Mouse (Mus musculus) cerebellum, postnatal 14 days (tissue): ENCODE data around the gene Csn1s2a.
"Not testable (repeated sequence)": the region's sequence is repeated elsewhere in the genome, so short reads cannot be mapped to it uniquely, and the experiment has no call there.

Source experiments
- DNase-seq, 2 experiments: peaks; one replicate each; pipeline ENCODE4 v3.0.0; 2021; ENCODE audit warnings: mixed read lengths in 2 of 2

Csn1s2a gene

GRCm38 (mm10) chr5:87774267-87774666 lies at the start of gene Csn1s2a:
Gene Csn1s2a, plus strand, starts transcription at chr5:87774567.
- no peak for DNase-seq

GRCm38 (mm10) chr5:87734821-87735220 lies 39.5 kb upstream of the Csn1s2a start:
- DNase-seq, result no peak

GRCm38 (mm10) chr5:87753471-87753870 lies 20.9 kb upstream of the Csn1s2a start:
- DNase-seq, result no peak

GRCm38 (mm10) chr5:87764546-87764945 lies 9.8 kb upstream of the Csn1s2a start:
- DNase-seq, result no peak

- not testable (repeated sequence) for DNase-seq
Observed at GRCm38 (mm10) chr5:87772151-87772550, 2.2 kb upstream of the Csn1s2a start.

GRCm38 (mm10) chr5:87782731-87783130 lies 8.4 kb downstream of the Csn1s2a start:
- peak in 1 of 2 experiments; percentile 1 for DNase-seq

- DNase-seq, result no peak
Observed at GRCm38 (mm10) chr5:87807782-87808181, 33.4 kb downstream of the Csn1s2a start, which contains the start of gene Csn1s2b. Gene Csn1s2b, plus strand, starts transcription at chr5:87808082.

- no peak for DNase-seq
Observed at GRCm38 (mm10) chr5:87809253-87809652, 34.9 kb downstream of the Csn1s2a start.

GRCm38 (mm10) chr5:87825386-87825785 lies 51.0 kb downstream of the Csn1s2a start, which contains the start of gene Prr27:
Gene Prr27, plus strand, starts transcription at chr5:87825686.
- no peak for DNase-seq
